Mouse (Mus musculus) C2C12 (cell line): Measurements from ENCODE around the gene Cltc.

Experiments used
- CTCF ChIP-seq: IDR thresholded peaks from one replicate; pipeline ENCODE4 v1.5.1; 2011; ENCODE audit not compliant: control insufficient read depth, insufficient read depth, insufficient read length
- MAX ChIP-seq: IDR thresholded peaks from one replicate; pipeline ENCODE4 v1.6.1; 2011; ENCODE audit warnings: mild to moderate bottlenecking, control low read depth
- MYOD1 ChIP-seq: IDR thresholded peaks from one replicate; pipeline ENCODE4 v1.6.1; 2011; ENCODE audit warnings: low read depth; ENCODE audit not compliant: control insufficient read depth, insufficient read length
- MYOG ChIP-seq: IDR thresholded peaks from one replicate; pipeline ENCODE4 v1.6.1; 2011; ENCODE audit not compliant: control insufficient read depth, insufficient read length; ENCODE audit errors: extremely low read depth
- USF1 ChIP-seq: IDR thresholded peaks from one replicate; pipeline ENCODE4 v1.6.1; 2011; ENCODE audit warnings: low read depth, mild to moderate bottlenecking, control low read depth, moderate library complexity

DNA sequence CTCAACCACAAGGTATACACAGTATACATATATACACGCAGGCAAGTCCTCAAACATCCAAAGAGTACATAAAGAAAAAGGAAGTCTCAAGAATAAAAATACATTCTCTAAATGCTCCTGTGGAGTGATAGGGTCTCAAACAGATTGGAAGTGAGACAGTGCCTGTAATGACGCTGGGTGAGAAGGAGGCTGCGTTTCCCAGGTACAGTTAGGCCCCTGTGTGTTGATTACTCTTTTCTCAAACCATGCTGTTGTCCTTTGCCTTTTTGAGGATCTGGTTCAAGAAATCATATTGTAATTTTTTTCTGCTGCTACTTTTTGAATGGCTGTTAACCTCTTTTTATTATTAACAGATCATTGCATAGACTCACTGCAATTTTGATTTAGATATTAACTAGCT, 67.0 kb downstream of the Cltc start:
- TF ChIP-seq CTCF (no peak), USF1 (no peak), MYOD1 (no peak), MAX (no peak), MYOG (no peak)
